Mouse (Mus musculus): ENCODE data around the gene Ddah2. TPM values are rescaled to one million over a fixed set of nuclear protein-coding genes. Genes with fewer than 3 reads are reported as not detected.

Ddah2 gene
- 349 and 367 TPM in 2 replicates for polyA plus RNA-seq (2015; fragmentation: Nextera tagmentation; extraction: Ambion mirVana)

GRCm38 (mm10) chr17:35058911-35059892 is at the start of gene Ddah2:
Gene Ddah2 (plus strand): TSS chr17:35059035.
- Histone ChIP-seq H3K27me3 (peaks cover 8% of the 10 kb centered on the region), H3K9ac (peak within 1 kb of the TSS; percentile 80), H3K36me3 (peaks cover 9% of the 10 kb centered on the region; the same call in 1 of the 2 replicates), H3K4me2 (peak within 1 kb of the TSS; percentile 75), H3K4me3 (peak within 1 kb of the TSS; percentile 84), H3K27ac (replicated peaks) (peak within 1 kb of the TSS; percentile 88), H3K4me1 (replicated peaks) (peaks cover 26% of the 10 kb centered on the region), H3K9me3 (no peaks in the 10 kb centered on the region)
- WGBS = under 1% methylated on average over 57 of the region's 57 CpGs
- ATAC-seq (ENCODE audit: low FRiP score, low read depth) = peak; percentile 94

GRCm38 (mm10) chr17:35009586-35009985 is 49.2 kb upstream of the Ddah2 start:
- H3K36me3 ChIP-seq = peaks cover 80% of the 10 kb centered on the region
- ATAC-seq (ENCODE audit: low FRiP score, low read depth) = no peak
- no peak overlapping the region for H3K4me3 ChIP-seq
- H3K9me3 ChIP-seq = no peaks in the 10 kb centered on the region
- H3K27me3 ChIP-seq = no peaks in the 10 kb centered on the region
- H3K4me2 ChIP-seq = no peak overlapping the region
- no peak overlapping the region for H3K9ac ChIP-seq
- H3K27ac ChIP-seq (replicated peaks) = no peak overlapping the region
- WGBS = 76% methylated on average over 7 of the region's 7 CpGs
- no peaks in the 10 kb centered on the region for H3K4me1 ChIP-seq (replicated peaks)

- Histone ChIP-seq H3K36me3 (peaks cover 77% of the 10 kb centered on the region), H3K27me3 (no peaks in the 10 kb centered on the region), H3K4me3 (no peak overlapping the region), H3K27ac (replicated peaks) (no peak overlapping the region), H3K9me3 (no peaks in the 10 kb centered on the region), H3K4me1 (replicated peaks) (0 out of 2 replicates have a peak, but pooled peaks cover 3% of the 10 kb centered on the region), H3K4me2 (no peak overlapping the region), H3K9ac (no peak overlapping the region)
- no peak for ATAC-seq (ENCODE audit: low FRiP score, low read depth)
- 92% methylated on average over 8 of the region's 8 CpGs for WGBS
These were observed 47.4 kb upstream of the Ddah2 start for GRCm38 (mm10) chr17:35011440-35011839.

- 0 out of 2 replicates have a peak, but pooled peaks cover 3% of the 10 kb centered on the region for H3K4me1 ChIP-seq (replicated peaks)
- WGBS = 84% methylated on average over 13 of the region's 13 CpGs
- no peak overlapping the region for H3K27ac ChIP-seq (replicated peaks)
- no peak overlapping the region for H3K4me2 ChIP-seq
- no peaks in the 10 kb centered on the region for H3K27me3 ChIP-seq
- H3K9me3 ChIP-seq = no peaks in the 10 kb centered on the region
- peaks cover 71% of the 10 kb centered on the region for H3K36me3 ChIP-seq
- no peak overlapping the region for H3K9ac ChIP-seq
- no peak for ATAC-seq (ENCODE audit: low FRiP score, low read depth)
- no peak overlapping the region for H3K4me3 ChIP-seq
These were observed 46.4 kb upstream of the Ddah2 start for GRCm38 (mm10) chr17:35012430-35012829.

GRCm38 (mm10) chr17:35013221-35013620 is 45.6 kb upstream of the Ddah2 start:
- Histone ChIP-seq H3K9ac (no peak overlapping the region), H3K27ac (replicated peaks) (no peak overlapping the region), H3K36me3 (peaks cover 66% of the 10 kb centered on the region), H3K4me2 (no peak overlapping the region), H3K9me3 (no peaks in the 10 kb centered on the region), H3K4me1 (replicated peaks) (0 out of 2 replicates have a peak, but pooled peaks cover 3% of the 10 kb centered on the region), H3K27me3 (no peaks in the 10 kb centered on the region), H3K4me3 (no peak overlapping the region)
- no peak for ATAC-seq (ENCODE audit: low FRiP score, low read depth)
- 83% methylated on average over 6 of the region's 6 CpGs for WGBS

- Histone ChIP-seq H3K36me3 (peaks cover 54% of the 10 kb centered on the region), H3K4me1 (replicated peaks) (0 out of 2 replicates have a peak, but pooled peaks cover 3% of the 10 kb centered on the region), H3K4me3 (no peak overlapping the region), H3K27ac (replicated peaks) (no peak overlapping the region), H3K9ac (no peak overlapping the region), H3K4me2 (no peak overlapping the region), H3K27me3 (no peaks in the 10 kb centered on the region), H3K9me3 (no peaks in the 10 kb centered on the region)
- 93% methylated on average over 16 of the region's 16 CpGs for WGBS
- no peak for ATAC-seq (ENCODE audit: low FRiP score, low read depth)
These were observed 43.5 kb upstream of the Ddah2 start for GRCm38 (mm10) chr17:35015296-35015695.

GRCm38 (mm10) chr17:35016376-35016775 is 42.5 kb upstream of the Ddah2 start, which contains the start of gene Vwa7:
Gene Vwa7 (plus strand): TSS chr17:35016579.
- Histone ChIP-seq H3K36me3 (peaks cover 43% of the 10 kb centered on the region), H3K27me3 (no peaks in the 10 kb centered on the region), H3K27ac (replicated peaks) (no peak within 1 kb of the TSS), H3K4me1 (replicated peaks) (peaks cover 5% of the 10 kb centered on the region), H3K4me2 (no peak within 1 kb of the TSS), H3K4me3 (no peak within 1 kb of the TSS), H3K9ac (no peak within 1 kb of the TSS), H3K9me3 (no peaks in the 10 kb centered on the region)
- WGBS = 61% methylated on average over 12 of the region's 12 CpGs
- peak; percentile 52 for ATAC-seq (ENCODE audit: low FRiP score, low read depth)

GRCm38 (mm10) chr17:35016791-35017705 is 41.8 kb upstream of the Ddah2 start:
- no peaks in the 10 kb centered on the region for H3K27me3 ChIP-seq
- H3K4me3 ChIP-seq = no peak overlapping the region
- no peak overlapping the region for H3K4me2 ChIP-seq
- peaks cover 37% of the 10 kb centered on the region for H3K36me3 ChIP-seq
- H3K9me3 ChIP-seq = no peaks in the 10 kb centered on the region
- no peak for ATAC-seq (ENCODE audit: low FRiP score, low read depth)
- no peak overlapping the region for H3K27ac ChIP-seq (replicated peaks)
- 76% methylated on average over 10 of the region's 10 CpGs for WGBS
- H3K9ac ChIP-seq = no peak overlapping the region
- peaks cover 7% of the 10 kb centered on the region for H3K4me1 ChIP-seq (replicated peaks)

- 72% methylated on average over 14 of the region's 14 CpGs for WGBS
- H3K36me3 ChIP-seq = peaks cover 30% of the 10 kb centered on the region
- H3K27ac ChIP-seq (replicated peaks) = no peak overlapping the region
- peaks cover 7% of the 10 kb centered on the region for H3K4me1 ChIP-seq (replicated peaks)
- H3K9me3 ChIP-seq = no peaks in the 10 kb centered on the region
- H3K9ac ChIP-seq = no peak overlapping the region
- H3K4me3 ChIP-seq = no peak overlapping the region
- ATAC-seq (ENCODE audit: low FRiP score, low read depth) = no peak
- H3K4me2 ChIP-seq = no peak overlapping the region
- no peaks in the 10 kb centered on the region for H3K27me3 ChIP-seq
These were observed 41.2 kb upstream of the Ddah2 start for GRCm38 (mm10) chr17:35017706-35018030.

- Histone ChIP-seq H3K27me3 (no peaks in the 10 kb centered on the region), H3K9ac (no peak overlapping the region), H3K9me3 (no peaks in the 10 kb centered on the region), H3K4me2 (no peak overlapping the region), H3K4me3 (no peak overlapping the region), H3K36me3 (peaks cover 25% of the 10 kb centered on the region), H3K27ac (replicated peaks) (no peak overlapping the region), H3K4me1 (replicated peaks) (peaks cover 7% of the 10 kb centered on the region)
- ATAC-seq (ENCODE audit: low FRiP score, low read depth) = no peak
- WGBS = 73% methylated on average over 3 of the region's 3 CpGs
These were observed 40.7 kb upstream of the Ddah2 start for GRCm38 (mm10) chr17:35018171-35018570.

GRCm38 (mm10) chr17:35019894-35020293 is 38.9 kb upstream of the Ddah2 start:
- no peaks in the 10 kb centered on the region for H3K27me3 ChIP-seq
- H3K9me3 ChIP-seq = no peaks in the 10 kb centered on the region
- no peak overlapping the region for H3K9ac ChIP-seq
- ATAC-seq (ENCODE audit: low FRiP score, low read depth) = no peak
- WGBS = 79% methylated on average over 11 of the region's 11 CpGs
- peaks cover 7% of the 10 kb centered on the region for H3K4me1 ChIP-seq (replicated peaks)
- H3K27ac ChIP-seq (replicated peaks) = no peak overlapping the region
- no peak overlapping the region for H3K4me2 ChIP-seq
- H3K4me3 ChIP-seq = no peak overlapping the region
- H3K36me3 ChIP-seq = peaks cover 10% of the 10 kb centered on the region; the same call in 1 of the 2 replicates

Data from hindbrain, embryonic 15.5 days (tissue).